Mouse (Mus musculus): Measurements from ENCODE around the gene Tnp1.

DNA sequence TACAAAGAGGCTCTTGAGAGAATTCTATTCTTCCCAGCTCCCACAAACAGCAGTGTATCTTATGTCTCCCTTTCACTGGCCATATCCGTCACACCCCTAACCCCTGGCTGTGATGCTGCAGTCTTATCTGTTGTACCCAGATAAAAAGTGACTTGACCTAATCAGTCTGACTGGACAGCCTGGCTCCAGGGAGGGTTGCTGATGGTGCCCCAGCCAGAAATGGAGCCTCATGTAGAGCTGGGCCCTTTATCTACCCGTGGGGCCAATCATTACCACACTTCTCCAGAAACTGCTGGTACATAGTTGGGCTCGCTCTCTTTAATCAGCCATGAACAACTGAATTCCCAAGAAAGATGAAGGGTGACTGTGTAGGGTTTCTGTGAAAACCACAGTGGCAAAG is 22.8 kb upstream of the Tnp1 start:
- TF ChIP-seq CTCF (IDR thresholded peaks at IDR 0.05; ENCODE audit: borderline replicate concordance, insufficient read depth, low read length): no peak
- TF ChIP-seq POLR2A (IDR thresholded peaks at IDR 0.05; ENCODE audit: low read depth, low read length): no peak

Measured in embryonic fibroblast, embryonic 13.5 days (primary cell).